Mouse (Mus musculus) thymus, adult 2 months (tissue): ENCODE measurements around the gene Mapkapk3.

Source experiments
- CTCF ChIP-seq: fragments of 200-500 bp; IDR thresholded peaks from 2 replicates; pipeline ENCODE4 v1.5.1; 2012; ENCODE audit warnings: mild to moderate bottlenecking, control low read depth, low read length, moderate library complexity, borderline replicate concordance; ENCODE audit not compliant: control insufficient read depth, poor library complexity, insufficient read depth; ENCODE audit errors: extremely low read depth
- POLR2A ChIP-seq: fragments of 200-500 bp; IDR thresholded peaks from 2 replicates; pipeline ENCODE4 v1.6.1; 2012; ENCODE audit warnings: mild to moderate bottlenecking, low read length, control low read depth, moderate library complexity; ENCODE audit not compliant: control insufficient read depth, poor library complexity, insufficient read depth; ENCODE audit errors: extremely low read depth

DNA sequence AAGGTAGTCTGAATTCAATTTTAAA lies 6.2 kb upstream of the Mapkapk3 start, which contains the start of gene Cish:
- TF ChIP-seq CTCF: no peak
- TF ChIP-seq POLR2A: no peak
